Mouse (Mus musculus): ENCODE data around the gene Sox18.

DNA sequence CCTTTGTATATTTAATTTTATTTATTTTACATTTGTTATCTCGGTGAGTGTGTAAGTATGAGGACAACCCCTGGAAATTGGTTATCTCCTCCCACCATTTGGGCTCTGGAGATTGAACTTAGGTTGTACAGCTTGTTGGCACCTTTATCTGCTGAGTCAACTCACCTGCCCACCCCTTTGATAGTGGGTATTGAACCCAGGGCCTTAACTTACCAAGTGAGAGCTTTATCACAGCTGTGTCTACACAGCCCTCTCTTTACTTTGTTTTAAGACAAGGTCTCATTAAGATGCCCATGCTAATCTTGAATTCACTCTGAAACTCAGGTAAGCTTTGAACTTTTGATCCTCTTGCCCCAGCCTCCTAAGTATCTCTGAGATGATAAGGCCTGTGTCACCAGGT is 10.5 kb upstream of the Sox18 start:
- TF ChIP-seq CTCF (IDR thresholded peaks at IDR 0.05; ENCODE audit: extremely low read depth, insufficient read depth, low read length) (no peak), POLR2A (IDR thresholded peaks at IDR 0.05; ENCODE audit: extremely low read depth, insufficient read depth, low read length) (no peak)

Data from cortical plate, adult 2 months (tissue).